Comparison of ENCODE assay signal across 10 mouse cellular contexts in the genomic region with DNA sequence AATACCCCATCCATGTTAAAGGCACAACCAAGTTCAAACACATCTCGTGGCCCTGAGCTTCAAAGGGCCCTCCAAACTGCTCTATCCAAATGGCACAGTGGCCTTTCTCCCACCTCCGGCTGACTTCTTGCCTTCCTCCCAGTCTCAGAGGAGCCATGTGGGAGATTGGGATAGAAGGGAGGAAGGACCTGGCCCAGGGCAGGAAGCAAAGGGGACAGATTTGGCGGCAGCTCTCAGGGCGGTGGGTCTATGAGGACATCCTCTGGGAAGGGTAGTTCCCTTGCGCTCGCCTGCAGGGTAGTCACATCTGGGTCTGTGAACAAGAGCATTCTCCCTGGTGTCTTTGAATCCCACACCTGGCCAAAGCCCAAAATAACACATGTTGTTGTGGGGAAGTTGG. TPM values are rescaled to one million over a fixed set of nuclear protein-coding genes. Genes with fewer than 3 reads are reported as not detected.
DNase-seq lines count a peak whose midpoint lies in the region; ATAC-seq and TF ChIP-seq lines count a peak whose summit lies in the region.
"Had no signal": no experiment of that assay in that cellular context is flagged by ENCODE, and none has a peak within 500 bp of the region (broad histone marks: within the 10 kb centered on the region; RNA-seq: fewer than 3 reads in every experiment).

No protein-coding gene starts in this region.

- H3K4me1 ChIP-seq in heart, embryonic 12.5 days (replicated peaks) = peaks cover 43% of the 10 kb centered on the region
- peaks cover 9% of the 10 kb centered on the region; the same call in 1 of the 2 replicates for H3K4me1 ChIP-seq in neural tube, embryonic 12.5 days
- H3K4me1 ChIP-seq in neural tube, embryonic 15.5 days = no peaks in the 10 kb centered on the region
- peaks cover 10% of the 10 kb centered on the region; the same call in 1 of the 2 replicates for H3K4me1 ChIP-seq in heart, postnatal 0 days (ENCODE audit: control insufficient read depth, insufficient read depth)
- H3K4me1 ChIP-seq: hindbrain, embryonic 15.5 days had no signal

- H3K27me3 ChIP-seq in heart, embryonic 12.5 days (replicated peaks) = peaks cover under 1% of the 10 kb centered on the region; the same call in 1 of the 2 replicates
- H3K27me3 ChIP-seq in neural tube, embryonic 12.5 days (replicated peaks) = no peaks in the 10 kb centered on the region
- no peaks in the 10 kb centered on the region for H3K27me3 ChIP-seq in neural tube, embryonic 15.5 days (replicated peaks)
- 0 out of 2 replicates have a peak, but pooled peaks cover 3% of the 10 kb centered on the region for H3K27me3 ChIP-seq in heart, postnatal 0 days (ENCODE audit: control insufficient read depth, insufficient read depth, low read length)
- H3K27me3 ChIP-seq: hindbrain, embryonic 15.5 days had no signal

- no peaks in the 10 kb centered on the region for H3K9me3 ChIP-seq in heart, embryonic 12.5 days (replicated peaks)
- H3K9me3 ChIP-seq in neural tube, embryonic 12.5 days = no peaks in the 10 kb centered on the region
- no peaks in the 10 kb centered on the region for H3K9me3 ChIP-seq in neural tube, embryonic 15.5 days (replicated peaks)
- H3K9me3 ChIP-seq in heart, postnatal 0 days (replicated peaks; ENCODE audit: control insufficient read depth, low read length) = no peaks in the 10 kb centered on the region
- H3K9me3 ChIP-seq: hindbrain, embryonic 15.5 days had no signal

- H3K4me3 ChIP-seq in heart, embryonic 12.5 days = peak overlapping the region; percentile 39
- no peak overlapping the region for H3K4me3 ChIP-seq in neural tube, embryonic 12.5 days
- H3K4me3 ChIP-seq in neural tube, embryonic 15.5 days (replicated peaks) = no peak overlapping the region
- H3K4me3 ChIP-seq in heart, postnatal 0 days (ENCODE audit: low read depth, low read length) = peak overlapping the region; percentile 22
- H3K4me3 ChIP-seq: hindbrain, embryonic 15.5 days had no signal

- H3K9ac ChIP-seq in heart, embryonic 12.5 days = 0 out of 2 replicates have a peak overlapping the region, but pooled peaks have one; percentile 17
- H3K9ac ChIP-seq in neural tube, embryonic 12.5 days = no peak overlapping the region
- no peak overlapping the region for H3K9ac ChIP-seq in neural tube, embryonic 15.5 days (replicated peaks)
- no peak overlapping the region for H3K9ac ChIP-seq in heart, postnatal 0 days (replicated peaks; ENCODE audit: low read depth, low read length)
- H3K9ac ChIP-seq: hindbrain, embryonic 15.5 days had no signal

- TF ChIP-seq CTCF in heart, postnatal 0 days (IDR thresholded peaks at IDR 0.05; ENCODE audit: low read depth) = no peak

- no peaks in the 10 kb centered on the region for H3K36me3 ChIP-seq in heart, embryonic 12.5 days
- H3K36me3 ChIP-seq in neural tube, embryonic 12.5 days = no peaks in the 10 kb centered on the region
- H3K36me3 ChIP-seq in neural tube, embryonic 15.5 days = no peaks in the 10 kb centered on the region
- no peaks in the 10 kb centered on the region for H3K36me3 ChIP-seq in heart, postnatal 0 days (replicated peaks; ENCODE audit: control insufficient read depth, insufficient read depth, low read length)
- H3K36me3 ChIP-seq: hindbrain, embryonic 15.5 days had no signal

- WGBS in heart, embryonic 12.5 days = 66% methylated on average over 6 of the region's 6 CpGs
- 80% methylated on average over 6 of the region's 6 CpGs for WGBS in neural tube, embryonic 12.5 days
- WGBS in neural tube, embryonic 15.5 days = 76% methylated on average over 6 of the region's 6 CpGs
- 64% methylated on average over 6 of the region's 6 CpGs for WGBS in heart, postnatal 0 days

- peak overlapping the region; percentile 57 for H3K4me2 ChIP-seq in heart, embryonic 12.5 days
- 0 out of 2 replicates have a peak overlapping the region, but pooled peaks have one; percentile 8 for H3K4me2 ChIP-seq in neural tube, embryonic 12.5 days (replicated peaks)
- no peak overlapping the region for H3K4me2 ChIP-seq in neural tube, embryonic 15.5 days
- H3K4me2 ChIP-seq in heart, postnatal 0 days (ENCODE audit: low read depth, low read length) = peak overlapping the region; percentile 55
- H3K4me2 ChIP-seq: hindbrain, embryonic 15.5 days had no signal

- DNase-seq in heart, postnatal 4 days = no peak
- no peak for DNase-seq in heart, postnatal 0 days (ENCODE audit: low spot score)
- peak; percentile 56 for DNase-seq in thymus, postnatal 25 days
- DNase-seq in Muller cell, postnatal 12 days (ENCODE audit: inconsistent ontology term) = no peak

- ATAC-seq in heart, embryonic 12.5 days (ENCODE audit: insufficient number of reproducible peaks, low FRiP score) = no peak
- ATAC-seq in neural tube, embryonic 12.5 days (ENCODE audit: low FRiP score, low read depth) = no peak
- no peak for ATAC-seq in neural tube, embryonic 15.5 days (ENCODE audit: low FRiP score)
- no peak for ATAC-seq in heart, postnatal 0 days (ENCODE audit: insufficient read depth, low read depth)
- no peak for ATAC-seq in megakaryocyte-erythroid progenitor cell, adult 5-6 weeks (replicated peaks; ENCODE audit: low FRiP score, low TSS enrichment, poor library complexity, severe bottlenecking)
- ATAC-seq: CD4-positive, CD25-positive, alpha-beta regulatory T cell, adult 4 months had no signal

- TF ChIP-seq EP300 in heart, postnatal 0 days (IDR thresholded peaks at IDR 0.05; ENCODE audit: low read depth) = no peak

- H3K27ac ChIP-seq in heart, embryonic 12.5 days (ENCODE audit: poor library complexity, severe bottlenecking) = no peak overlapping the region
- H3K27ac ChIP-seq in neural tube, embryonic 12.5 days = no peak overlapping the region
- H3K27ac ChIP-seq in neural tube, embryonic 15.5 days (replicated peaks) = no peak overlapping the region
- H3K27ac ChIP-seq in heart, postnatal 0 days (ENCODE audit: low read depth) = no peak overlapping the region
- H3K27ac ChIP-seq: hindbrain, embryonic 15.5 days had no signal

RNA-seq across cellular contexts. Expression of a gene that starts 1.3 kb away (rescaled TPM):
- polyA plus RNA-seq in heart, embryonic 12.5 days (2016; fragmentation: Nextera tagmentation; extraction: Ambion mirVana) = 6.2 TPM in 2 replicates
- total RNA-seq in heart, postnatal 4 days (2021) = 10 to 100 TPM; 17.3 to 19.3 TPM
- polyA plus RNA-seq in neural tube, embryonic 12.5 days (2016; fragmentation: Nextera tagmentation; extraction: Ambion mirVana) = 15.3 and 16.7 TPM in 2 replicates
- 14.4 and 16.8 TPM in 2 replicates for polyA plus RNA-seq in neural tube, embryonic 15.5 days (2015; fragmentation: Nextera tagmentation; extraction: Ambion mirVana)
- 1.1 and 3.6 TPM in 2 replicates for total RNA-seq in heart, postnatal 0 days (2014; rRNA removed; ENCODE audit: low replicate concordance)
- polyA plus RNA-seq in heart, postnatal 0 days (2015; fragmentation: Nextera tagmentation; extraction: Ambion mirVana) = 4.3 and 4.4 TPM in 2 replicates
- total RNA-seq in megakaryocyte-erythroid progenitor cell, adult 5-6 weeks (2014; fragmentation: Nextera tagmentation) = 78.3 and 79.6 TPM in 2 replicates
- 7.8 and 15.4 TPM in 2 replicates for total RNA-seq in megakaryocyte-erythroid progenitor cell, adult 5-6 weeks (2017)

Comparison
In these comparisons a context has a peak if more than half of its experiments do, and no peak if none do; other contexts are left out.
1. H3K4me3 ChIP-seq: peak in heart, embryonic 12.5 days (single experiment) and heart, postnatal 0 days (single experiment); none in neural tube, embryonic 12.5 days (single experiment) and neural tube, embryonic 15.5 days (single experiment).